8 mouse cellular contexts compared by ENCODE assay signal in genomic region chr9:108842989-108843388, GRCm38 (mm10). TPM values are rescaled to one million over a fixed set of nuclear protein-coding genes. Genes with fewer than 3 reads are reported as not detected.
DNase-seq lines count a peak whose midpoint lies in the region; ATAC-seq and TF ChIP-seq lines count a peak whose summit lies in the region.

No protein-coding gene starts in this region.

- no peak overlapping the region for H3K4me3 ChIP-seq in CH12.LX (replicated peaks in 1 of 3; ENCODE audit: low read depth in 2 of 3, low read length in 2 of 3, poor library complexity in 1 of 3)
- H3K4me3 ChIP-seq in forebrain, embryonic 15.5 days, result no peak overlapping the region
- H3K4me3 ChIP-seq in lung, postnatal 0 days (ENCODE audit: low read depth, low read length), result no peak overlapping the region
- H3K4me3 ChIP-seq in stomach, embryonic 15.5 days (replicated peaks), result no peak overlapping the region

- H3K27ac ChIP-seq in CH12.LX (ENCODE audit: insufficient read depth, low read depth), result no peak overlapping the region
- H3K27ac ChIP-seq in forebrain, embryonic 15.5 days (replicated peaks), result no peak overlapping the region
- H3K27ac ChIP-seq in lung, postnatal 0 days (ENCODE audit: low read length), result no peak overlapping the region
- H3K27ac ChIP-seq in stomach, embryonic 15.5 days, result no peak overlapping the region

- no peaks in the 10 kb centered on the region for H3K79me2 ChIP-seq in CH12.LX (replicated peaks; ENCODE audit: control insufficient read depth, extremely low read depth, insufficient read depth, poor library complexity, severe bottlenecking)

- dilution Hi-C loops in CH12.LX (cut with MboI; ENCODE audit: extremely low pct_ligation_motif_present, extremely low pct_unique_long_range_greater_than_20kb, low sequenced_read_pairs), result no loop called here

- no peak; the same call in 1 of the 2 replicates for TF ChIP-seq RAD21 in CH12.LX (IDR thresholded peaks at IDR 0.05; ENCODE audit: low read depth, low read length)

- no peaks in the 10 kb centered on the region for H3K36me3 ChIP-seq in CH12.LX (replicated peaks in 1 of 2; ENCODE audit: control insufficient read depth in 1 of 2, insufficient read depth in 1 of 2, low read length in 1 of 2)
- peaks cover 90% of the 10 kb centered on the region for H3K36me3 ChIP-seq in forebrain, embryonic 15.5 days
- H3K36me3 ChIP-seq in lung, postnatal 0 days (ENCODE audit: insufficient read depth, low read length), result no peaks in the 10 kb centered on the region
- no peaks in the 10 kb centered on the region for H3K36me3 ChIP-seq in stomach, embryonic 15.5 days

- peak overlapping the region; percentile 27 for H3K4me2 ChIP-seq in CH12.LX (ENCODE audit: insufficient read depth, low read depth, poor library complexity, severe bottlenecking)
- H3K4me2 ChIP-seq in forebrain, embryonic 15.5 days (replicated peaks), result no peak overlapping the region
- H3K4me2 ChIP-seq in lung, postnatal 0 days (replicated peaks; ENCODE audit: low read depth, low read length), result 0 out of 2 replicates have a peak overlapping the region, but pooled peaks have one; percentile 14
- peak overlapping the region; percentile 42 for H3K4me2 ChIP-seq in stomach, embryonic 15.5 days

- in situ Hi-C loops in CH12.LX (cut with MboI; ENCODE audit: low pct_ligation_motif_present, low pct_unique_long_range_greater_than_20kb, low sequenced_read_pairs), result no loop called here

- H3K9me3 ChIP-seq in CH12.LX (replicated peaks; ENCODE audit: low read length), result no peaks in the 10 kb centered on the region
- no peaks in the 10 kb centered on the region for H3K9me3 ChIP-seq in forebrain, embryonic 15.5 days
- H3K9me3 ChIP-seq in lung, postnatal 0 days (ENCODE audit: low read length), result no peaks in the 10 kb centered on the region
- H3K9me3 ChIP-seq in stomach, embryonic 15.5 days, result no peaks in the 10 kb centered on the region

- H3K4me1 ChIP-seq in CH12.LX (ENCODE audit: control insufficient read depth in 1 of 2, insufficient read depth in 2 of 2), result peaks cover 4 to 6% of the 10 kb centered on the region in 2 experiments; a peak in 1 of 4 replicates
- no peaks in the 10 kb centered on the region for H3K4me1 ChIP-seq in forebrain, embryonic 15.5 days
- no peaks in the 10 kb centered on the region for H3K4me1 ChIP-seq in lung, postnatal 0 days (ENCODE audit: insufficient read depth, low read depth, low read length)
- H3K4me1 ChIP-seq in stomach, embryonic 15.5 days, result 0 out of 2 replicates have a peak, but pooled peaks cover 4% of the 10 kb centered on the region

- peak; percentile 67; the same call in 1 of the 2 replicates for ATAC-seq in cerebellum, adult (ENCODE audit: insufficient number of reproducible peaks, low FRiP score, low TSS enrichment)
- peak; percentile 20 for ATAC-seq in forebrain, embryonic 15.5 days (replicated peaks)
- ATAC-seq in lung, postnatal 0 days, result peak; percentile 69
- ATAC-seq in stomach, embryonic 15.5 days (ENCODE audit: insufficient read depth, low FRiP score, low read depth), result peak; percentile 38; the same call in 1 of the 2 replicates

- no peak for TF ChIP-seq POLR2A in CH12.LX (IDR thresholded peaks at IDR 0.05; ENCODE audit: low read depth, low read length)

- no peak overlapping the region for H3K9ac ChIP-seq in CH12.LX (ENCODE audit: insufficient read depth, low read depth)
- H3K9ac ChIP-seq in forebrain, embryonic 15.5 days (replicated peaks), result no peak overlapping the region
- H3K9ac ChIP-seq in lung, postnatal 0 days (replicated peaks; ENCODE audit: low read depth), result no peak overlapping the region
- no peak overlapping the region for H3K9ac ChIP-seq in stomach, embryonic 15.5 days

- no peak for DNase-seq in CH12.LX (ENCODE audit: extremely low read depth)
- DNase-seq in heart, postnatal 4 days, result peak; percentile 78
- peak; percentile 60 to 62 for DNase-seq in layer of hippocampus, adult 8-10 months (ENCODE audit: low spot score in 2 of 2)
- peak; percentile 62 for DNase-seq in lung, postnatal 0 days (ENCODE audit: low spot score)
- DNase-seq in ovary, adult 18-20 months (ENCODE audit: low spot score), result no peak

- peak in 1 of 2 experiments; percentile 47; a peak in 2 of 4 replicates for TF ChIP-seq CTCF in CH12.LX (conservative IDR thresholded peaks at IDR 0.05 in 1 of 2, IDR thresholded peaks at IDR 0.05 in 1 of 2; ENCODE audit: low read depth in 2 of 2, low read length in 2 of 2)
- TF ChIP-seq CTCF in lung, postnatal 0 days (IDR thresholded peaks at IDR 0.05), result peak; percentile 62

- peaks cover 95% of the 10 kb centered on the region for H3K27me3 ChIP-seq in CH12.LX (replicated peaks)
- no peaks in the 10 kb centered on the region for H3K27me3 ChIP-seq in forebrain, embryonic 15.5 days
- H3K27me3 ChIP-seq in lung, postnatal 0 days (replicated peaks; ENCODE audit: insufficient read depth, low read length), result no peaks in the 10 kb centered on the region
- H3K27me3 ChIP-seq in stomach, embryonic 15.5 days (replicated peaks), result no peaks in the 10 kb centered on the region

- 17% methylated on average over 14 of the region's 14 CpGs for whole genome bisulfite sequencing in forebrain, embryonic 15.5 days
- 9% methylated on average over 14 of the region's 14 CpGs for WGBS in lung, postnatal 0 days
- 12% methylated on average over 14 of the region's 14 CpGs for WGBS in stomach, embryonic 15.5 days

- no peak for TF ChIP-seq EP300 in CH12.LX (IDR thresholded peaks at IDR 0.05; ENCODE audit: low read length)
- TF ChIP-seq EP300 in lung, postnatal 0 days (IDR thresholded peaks at IDR 0.05), result no peak

TF ChIP-seq in CH12.LX, 34 proteins besides CTCF, POLR2A, EP300 and RAD21:
- TF ChIP-seq MAZ (IDR thresholded peaks at IDR 0.05; ENCODE audit: low read depth, low read length), result no peak
- TF ChIP-seq BHLHE40 (IDR thresholded peaks at IDR 0.05; ENCODE audit: low read depth, low read length), result peak; percentile 38
- peak; percentile 50; the same call in 1 of the 2 replicates for TF ChIP-seq MAX (IDR thresholded peaks at IDR 0.05; ENCODE audit: low read length)
- no peak for TF ChIP-seq ZKSCAN1 (IDR thresholded peaks at IDR 0.05; ENCODE audit: borderline replicate concordance, low read depth, low read length)
- TF ChIP-seq USF1 (IDR thresholded peaks at IDR 0.05; ENCODE audit: low read depth, low read length), result peak; percentile 22; the same call in 1 of the 2 replicates
- peak; percentile 56 for TF ChIP-seq NRF1 (IDR thresholded peaks at IDR 0.05; ENCODE audit: low read depth, low read length)
- TF ChIP-seq MYC (IDR thresholded peaks at IDR 0.05; ENCODE audit: low read depth, low read length), result peak; percentile 35; the same call in 1 of the 2 replicates
- TF ChIP-seq CHD2 (IDR thresholded peaks at IDR 0.05; ENCODE audit: low read length), result no peak
- TF ChIP-seq IRF4 (IDR thresholded peaks at IDR 0.05; ENCODE audit: low read depth, low read length), result no peak

RNA-seq across cellular contexts. Expression of gene Slc26a6, which starts 10.1 kb away (rescaled TPM):
- total RNA-seq in CH12.LX (2012; rRNA removed) (5.0 and 5.2 TPM in 2 replicates), CH12.LX (2014; rRNA removed) (3.4 and 5.0 TPM in 2 replicates)
- polyA plus RNA-seq in CH12.LX (2012; ENCODE audit: insufficient read length, low read depth), result 8.3 and 10.0 TPM in 2 replicates
- polyA plus RNA-seq in forebrain, embryonic 15.5 days (2015; fragmentation: Nextera tagmentation; extraction: Ambion mirVana), result 9.0 and 9.8 TPM in 2 replicates
- total RNA-seq in heart, postnatal 4 days (2021), result 10 to 100 TPM in 1 of 2 experiments, 1 to 10 TPM in 1; 8.4 to 10.1 TPM
- 10 to 100 TPM; 17.0 to 22.2 (median 20.2) TPM for total RNA-seq in layer of hippocampus, adult 8-10 months (2022)
- 8.3 and 9.7 TPM in 2 replicates for polyA plus RNA-seq in lung, postnatal 0 days (2015; fragmentation: Nextera tagmentation; extraction: Ambion mirVana)
- 12.8 and 18.5 TPM in 2 replicates for polyA plus RNA-seq in stomach, embryonic 15.5 days (2015; fragmentation: Nextera tagmentation; extraction: Ambion mirVana)

RNA-seq across cellular contexts. Expression of gene Celsr3, which starts 16.9 kb away (rescaled TPM):
- total RNA-seq in CH12.LX (2012; rRNA removed), result 0.04 and 0.29 TPM in 2 replicates
- total RNA-seq in CH12.LX (2014; rRNA removed), result not detected in 2 replicates
- 0.04 TPM in 1 of 2 replicates, not detected in the other for polyA plus RNA-seq in CH12.LX (2012; ENCODE audit: insufficient read length, low read depth)
- 16.7 and 20.0 TPM in 2 replicates for polyA plus RNA-seq in forebrain, embryonic 15.5 days (2015; fragmentation: Nextera tagmentation; extraction: Ambion mirVana)
- total RNA-seq in heart, postnatal 4 days (2021), result under 1 TPM; 0.07 TPM
- total RNA-seq in layer of hippocampus, adult 8-10 months (2022), result 10 to 100 TPM; 52.5 to 77.9 (median 69.6) TPM
- 0.08 and 0.17 TPM in 2 replicates for polyA plus RNA-seq in lung, postnatal 0 days (2015; fragmentation: Nextera tagmentation; extraction: Ambion mirVana)
- polyA plus RNA-seq in stomach, embryonic 15.5 days (2015; fragmentation: Nextera tagmentation; extraction: Ambion mirVana), result 0.94 and 1.2 TPM in 2 replicates

RNA-seq across cellular contexts. Expression of gene Nckipsd, which starts 34.8 kb away (rescaled TPM):
- total RNA-seq in CH12.LX (2012; rRNA removed), result 4.4 and 6.6 TPM in 2 replicates
- 5.1 and 6.4 TPM in 2 replicates for total RNA-seq in CH12.LX (2014; rRNA removed)
- polyA plus RNA-seq in CH12.LX (2012; ENCODE audit: insufficient read length, low read depth), result 11.9 and 13.2 TPM in 2 replicates
- polyA plus RNA-seq in forebrain, embryonic 15.5 days (2015; fragmentation: Nextera tagmentation; extraction: Ambion mirVana), result 21.1 and 21.2 TPM in 2 replicates
- total RNA-seq in heart, postnatal 4 days (2021), result 1 to 10 TPM; 8.1 to 8.2 TPM
- total RNA-seq in layer of hippocampus, adult 8-10 months (2022), result 10 to 100 TPM; 70.0 to 74.4 (median 73.5) TPM
- polyA plus RNA-seq in lung, postnatal 0 days (2015; fragmentation: Nextera tagmentation; extraction: Ambion mirVana), result 10.9 and 14.2 TPM in 2 replicates
- polyA plus RNA-seq in stomach, embryonic 15.5 days (2015; fragmentation: Nextera tagmentation; extraction: Ambion mirVana), result 10.5 and 13.0 TPM in 2 replicates

RNA-seq across cellular contexts. Expression of gene Ip6k2, which starts 59.4 kb away (rescaled TPM):
- total RNA-seq in CH12.LX (2012; rRNA removed), result 17.5 and 27.2 TPM in 2 replicates
- total RNA-seq in CH12.LX (2014; rRNA removed), result 22.6 and 23.6 TPM in 2 replicates
- 28.4 and 31.4 TPM in 2 replicates for polyA plus RNA-seq in CH12.LX (2012; ENCODE audit: insufficient read length, low read depth)
- polyA plus RNA-seq in forebrain, embryonic 15.5 days (2015; fragmentation: Nextera tagmentation; extraction: Ambion mirVana), result 206 and 208 TPM in 2 replicates
- 10 to 100 TPM; 43.7 to 48.5 TPM for total RNA-seq in heart, postnatal 4 days (2021)
- 100 to 1,000 TPM; 195 to 221 (median 213) TPM for total RNA-seq in layer of hippocampus, adult 8-10 months (2022)
- 40.4 and 48.1 TPM in 2 replicates for polyA plus RNA-seq in lung, postnatal 0 days (2015; fragmentation: Nextera tagmentation; extraction: Ambion mirVana)
- polyA plus RNA-seq in stomach, embryonic 15.5 days (2015; fragmentation: Nextera tagmentation; extraction: Ambion mirVana), result 71.3 and 81.9 TPM in 2 replicates

Comparison
In these comparisons a context has a peak if more than half of its experiments do, and no peak if none do; other contexts are left out.
1. DNase-seq: peak in heart, postnatal 4 days (single experiment), layer of hippocampus, adult 8-10 months (2 of 2) and lung, postnatal 0 days (single experiment); none in CH12.LX (single experiment) and ovary, adult 18-20 months (single experiment).
2. Peak in every context shown above with its lines, with median percentiles within 50 percentile points of each other: ATAC-seq.